Mouse (Mus musculus) lung, embryonic 14.5 days (tissue): ENCODE results near the gene Phospho1. TPM values are rescaled to one million over a fixed set of nuclear protein-coding genes. Genes with fewer than 3 reads are reported as not detected.

Source experiments
- ATAC-seq: fragments of 200-750 bp; cut with Nextera tagmentation; 2 replicates; pipeline ENCODE4 v1.8.0; 2017; ENCODE audit warnings: mild to moderate bottlenecking, moderate TSS enrichment, moderate library complexity; ENCODE audit not compliant: insufficient read depth
- DNase-seq: peaks from one replicate; pipeline ENCODE4 v3.0.0-alpha.2; 2015
- H3K27ac ChIP-seq: fragments of 300-500 bp; sonication (generic); 2 replicates; pipeline ENCODE4 v1.5.1; 2014; ENCODE audit warnings: low read depth, mild to moderate bottlenecking, moderate library complexity
- H3K27me3 ChIP-seq: fragments of 300-500 bp; sonication (generic); 2 replicates; pipeline ENCODE4 v1.6.1; 2014; ENCODE audit warnings: low read length, control low read depth; ENCODE audit not compliant: insufficient read depth
- H3K36me3 ChIP-seq: fragments of 300-500 bp; sonication (generic); 2 replicates; pipeline ENCODE4 v1.6.1; 2014; ENCODE audit warnings: control low read depth; ENCODE audit not compliant: insufficient read depth
- H3K4me1 ChIP-seq: fragments of 300-500 bp; sonication (generic); 2 replicates; pipeline ENCODE4 v1.6.1; 2014; ENCODE audit warnings: antibody characterized with exemption, control low read depth; ENCODE audit not compliant: insufficient read depth
- H3K4me2 ChIP-seq: fragments of 300-500 bp; sonication (generic); 2 replicates; pipeline ENCODE4 v1.6.1; 2014; ENCODE audit warnings: mild to moderate bottlenecking
- H3K4me3 ChIP-seq: fragments of 300-500 bp; sonication (generic); 2 replicates; pipeline ENCODE4 v1.5.1; 2014; ENCODE audit warnings: low read depth, low read length
- H3K9ac ChIP-seq: fragments of 300-500 bp; sonication (generic); 2 replicates; pipeline ENCODE4 v1.6.1; 2014
- H3K9me3 ChIP-seq: fragments of 300-500 bp; sonication (generic); 2 replicates; pipeline ENCODE4 v1.6.1; 2016; ENCODE audit warnings: low read depth, low read length, control low read depth
- CTCF ChIP-seq: IDR thresholded peaks from 2 replicates; pipeline ENCODE4 v1.5.1; 2016; ENCODE audit warnings: antibody characterized with exemption, low read depth
- WGBS: fragments of 180-500 bp; shearing (Covaris S2); extraction: QIAGEN DNeasy Blood & Tissue Kit; methylation state at CpG from one replicate; pipeline ENCODE4 v1.1.7; 2014; 5-methylcytosine and 5-hydroxymethylcytosine counted together
- polyA plus RNA-seq: library from polyadenylated mRNA; unstranded; fragments of >200 nt; fragmentation: Nextera tagmentation; extraction: Ambion mirVana; gene quantifications from 2 replicates; pipeline ENCODE4 v1.2.1, GENCODE M21; 2014

Gene Phospho1
- polyA plus RNA-seq, 1 experiment from 2014 or later = not detected

DNA sequence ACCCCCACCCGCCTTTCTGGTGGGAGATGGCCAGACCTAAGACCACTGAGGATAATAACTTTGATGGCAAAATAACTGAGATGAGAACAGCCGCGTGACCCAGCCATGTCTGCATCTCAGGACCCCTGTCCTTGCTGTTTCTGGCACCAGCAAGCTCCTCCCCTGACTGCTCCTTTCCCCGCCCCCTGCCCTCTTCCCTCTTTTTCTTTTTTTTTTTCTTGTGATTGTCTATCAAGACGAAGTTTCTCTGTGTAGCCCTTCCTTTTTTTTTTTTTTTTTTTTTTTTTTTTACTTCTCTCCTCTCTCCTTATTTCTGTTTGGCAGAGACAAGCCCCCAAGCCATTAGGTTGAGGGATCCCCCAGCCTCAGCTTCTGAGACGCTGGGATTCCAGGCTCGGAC is 13.5 kb upstream of the Phospho1 start:
- no peak for ATAC-seq
- Histone ChIP-seq H3K9me3 (no peaks in the 10 kb centered on the region), H3K4me2 (no peak overlapping the region), H3K9ac (no peak overlapping the region), H3K27ac (no peak overlapping the region), H3K27me3 (no peaks in the 10 kb centered on the region), H3K36me3 (no peaks in the 10 kb centered on the region), H3K4me1 (no peaks in the 10 kb centered on the region), H3K4me3 (no peak overlapping the region)
- no peak for TF ChIP-seq CTCF
- 51% methylated on average over 7 of the region's 7 CpGs for WGBS
- DNase-seq = no peak

DNA sequence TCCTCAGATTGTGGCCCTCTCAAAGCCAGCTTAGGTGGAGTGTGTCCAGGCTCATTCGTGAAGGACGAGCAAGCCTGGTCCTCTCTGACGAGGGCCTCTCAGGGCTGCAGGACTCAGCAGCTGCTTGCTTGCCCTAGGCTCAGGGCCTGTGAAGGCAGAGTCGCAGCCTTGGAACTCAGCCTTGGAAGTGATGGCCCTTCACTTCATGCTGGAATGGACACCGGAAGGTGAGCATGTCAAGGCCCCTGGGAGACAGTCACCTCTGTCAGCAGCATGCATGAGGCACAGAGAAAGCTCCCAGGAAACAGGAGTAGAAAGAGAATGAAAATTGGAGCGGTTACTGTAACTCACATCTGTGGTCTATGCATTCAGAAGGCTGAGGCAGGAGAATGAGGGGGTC is 12.6 kb upstream of the Phospho1 start:
- WGBS = 79% methylated on average over 6 of the region's 6 CpGs
- no peaks in the 10 kb centered on the region for H3K27me3 ChIP-seq
- no peak for TF ChIP-seq CTCF

DNA sequence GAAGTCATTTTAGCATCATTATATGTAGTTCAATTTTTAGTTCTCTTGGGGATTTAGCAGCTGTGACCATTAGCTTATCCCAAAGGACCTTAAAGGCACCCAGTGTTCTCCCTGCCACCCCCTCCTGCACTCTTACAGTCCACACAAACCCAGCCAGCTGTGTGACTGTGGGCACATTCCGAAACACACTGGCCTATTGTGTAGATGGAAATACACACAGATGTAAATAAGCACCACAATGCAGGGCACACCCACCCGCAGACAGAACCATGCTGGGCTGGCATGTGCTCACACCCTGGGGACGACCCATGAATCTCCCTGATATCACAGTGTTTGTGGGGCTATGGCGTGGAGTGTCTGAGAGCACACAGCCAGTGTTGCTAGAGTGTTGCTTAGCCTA is 12.1 kb upstream of the Phospho1 start:
- DNase-seq (no peak), ATAC-seq (no peak)
- no peaks in the 10 kb centered on the region for H3K4me1 ChIP-seq
- H3K4me3 ChIP-seq = no peak overlapping the region
- no peak overlapping the region for H3K4me2 ChIP-seq
- H3K27ac ChIP-seq = no peak overlapping the region
- WGBS = 71% methylated on average over 4 of the region's 4 CpGs
- no peaks in the 10 kb centered on the region for H3K9me3 ChIP-seq
- no peaks in the 10 kb centered on the region for H3K36me3 ChIP-seq
- no peaks in the 10 kb centered on the region for H3K27me3 ChIP-seq
- no peak for TF ChIP-seq CTCF
- H3K9ac ChIP-seq = no peak overlapping the region

More for the DNA sequence above, 12.6 kb upstream of the Phospho1 start:
- no peak overlapping the region for H3K27ac ChIP-seq
- no peak overlapping the region for H3K9ac ChIP-seq
- H3K4me2 ChIP-seq = no peak overlapping the region
- ATAC-seq (no peak), DNase-seq (no peak)
- no peaks in the 10 kb centered on the region for H3K4me1 ChIP-seq
- H3K9me3 ChIP-seq = no peaks in the 10 kb centered on the region
- no peaks in the 10 kb centered on the region for H3K36me3 ChIP-seq
- H3K4me3 ChIP-seq = no peak overlapping the region

DNA sequence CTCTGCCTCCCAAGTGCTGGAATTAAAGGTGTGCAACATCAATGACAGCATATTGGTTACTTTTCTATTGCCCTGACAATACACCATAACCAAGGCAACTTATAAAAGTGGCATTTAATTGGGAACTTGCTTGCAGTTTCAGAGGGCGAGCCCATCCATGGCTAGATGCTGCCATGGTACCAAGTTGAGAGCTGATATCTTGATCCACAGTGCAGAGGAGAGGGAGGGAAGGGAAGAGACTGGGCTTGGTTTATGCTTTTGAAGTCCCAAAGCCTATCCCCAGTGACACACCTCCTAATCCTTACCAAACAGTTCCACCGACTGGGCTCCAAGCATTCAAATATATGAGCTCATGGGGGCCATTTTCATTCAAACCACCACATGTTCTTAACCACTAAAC is 10.2 kb upstream of the Phospho1 start:
- no peak overlapping the region for H3K27ac ChIP-seq
- H3K9ac ChIP-seq = no peak overlapping the region
- DNase-seq (no peak), ATAC-seq (no peak)
- H3K4me2 ChIP-seq = no peak overlapping the region
- no peaks in the 10 kb centered on the region for H3K9me3 ChIP-seq
- H3K27me3 ChIP-seq = no peaks in the 10 kb centered on the region
- 75% methylated on average over 2 of the region's 2 CpGs for WGBS
- H3K4me3 ChIP-seq = no peak overlapping the region
- H3K4me1 ChIP-seq = no peaks in the 10 kb centered on the region
- no peak for TF ChIP-seq CTCF
- no peaks in the 10 kb centered on the region for H3K36me3 ChIP-seq

DNA sequence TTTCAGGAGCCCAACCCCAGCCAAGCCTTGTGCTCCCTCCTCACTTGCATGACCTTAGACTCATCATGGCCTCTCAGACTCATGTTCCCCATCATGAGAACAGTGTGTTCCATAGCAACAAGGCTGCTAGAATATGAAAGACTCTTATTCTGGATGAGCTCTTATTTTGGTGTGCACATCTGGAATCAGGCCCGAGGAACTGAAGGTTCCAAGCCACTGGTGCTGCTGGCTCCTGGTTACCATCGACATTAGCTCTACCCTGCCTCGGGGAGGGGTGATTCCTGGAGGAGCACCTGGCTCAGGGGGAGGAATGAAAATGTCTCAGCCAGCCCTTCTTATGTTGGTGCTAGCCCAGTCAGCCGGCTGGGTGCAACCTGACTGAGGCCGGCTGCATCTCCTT is 9.4 kb upstream of the Phospho1 start:
- H3K4me1 ChIP-seq = no peaks in the 10 kb centered on the region
- H3K9me3 ChIP-seq = no peaks in the 10 kb centered on the region
- WGBS = 52% methylated on average over 5 of the region's 5 CpGs
- H3K4me2 ChIP-seq = no peak overlapping the region
- H3K27me3 ChIP-seq = no peaks in the 10 kb centered on the region
- no peak overlapping the region for H3K27ac ChIP-seq
- no peak for TF ChIP-seq CTCF
- no peak overlapping the region for H3K4me3 ChIP-seq
- no peak for DNase-seq
- no peak for ATAC-seq
- no peak overlapping the region for H3K9ac ChIP-seq
- no peaks in the 10 kb centered on the region for H3K36me3 ChIP-seq

DNA sequence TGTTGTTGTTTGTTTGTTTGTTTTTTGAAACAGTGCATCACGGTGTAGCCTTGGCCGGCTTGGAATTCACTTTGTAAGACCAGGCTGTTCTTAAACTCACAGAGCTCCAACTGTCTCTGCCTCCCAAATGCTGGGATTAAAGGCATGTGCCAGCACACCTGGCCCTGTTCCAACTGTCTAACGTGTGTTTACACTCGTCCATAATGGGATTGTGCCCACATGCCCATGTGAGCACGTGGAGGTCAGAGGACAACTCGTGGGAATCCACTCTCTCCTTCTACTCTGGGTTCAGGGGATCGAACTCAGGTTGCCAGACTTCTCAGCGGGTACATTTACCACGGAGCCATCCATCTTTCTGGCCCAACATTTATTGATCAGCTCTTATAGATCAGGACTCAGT is 8.9 kb upstream of the Phospho1 start:
- WGBS = 64% methylated on average over 9 of the region's 9 CpGs
- no peaks in the 10 kb centered on the region for H3K9me3 ChIP-seq
- no peak overlapping the region for H3K9ac ChIP-seq
- no peaks in the 10 kb centered on the region for H3K27me3 ChIP-seq
- no peak overlapping the region for H3K27ac ChIP-seq
- no peak overlapping the region for H3K4me3 ChIP-seq
- no peaks in the 10 kb centered on the region for H3K4me1 ChIP-seq
- DNase-seq = no peak
- no peak for ATAC-seq
- no peaks in the 10 kb centered on the region for H3K36me3 ChIP-seq
- TF ChIP-seq CTCF = no peak
- H3K4me2 ChIP-seq = no peak overlapping the region

DNA sequence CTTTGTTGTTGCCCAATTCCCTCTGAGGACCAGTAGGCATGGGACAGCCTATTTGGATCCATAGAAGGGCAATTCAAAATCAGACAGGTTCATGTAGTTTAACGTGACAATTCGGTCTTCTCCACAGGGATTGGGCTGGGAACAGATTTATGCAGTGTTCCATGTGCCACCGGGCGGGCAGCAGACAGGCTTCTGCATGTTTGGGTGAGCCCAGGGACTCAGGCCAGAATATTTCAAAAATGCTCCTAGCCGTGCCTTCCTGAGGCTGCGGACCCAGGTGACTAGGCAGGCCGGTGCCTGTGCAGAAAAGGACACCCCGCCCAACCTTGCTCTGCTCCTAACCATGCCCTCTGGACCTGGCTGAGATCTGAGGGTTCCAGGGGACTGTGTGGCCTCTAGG is 5.2 kb upstream of the Phospho1 start:
- no peak overlapping the region for H3K9ac ChIP-seq
- H3K4me2 ChIP-seq = no peak overlapping the region
- no peak overlapping the region for H3K4me3 ChIP-seq
- H3K27me3 ChIP-seq = peaks cover 6% of the 10 kb centered on the region; the same call in 1 of the 2 replicates
- H3K27ac ChIP-seq = no peak overlapping the region
- DNase-seq = no peak
- TF ChIP-seq CTCF = no peak
- ATAC-seq = no peak
- H3K4me1 ChIP-seq = no peaks in the 10 kb centered on the region
- H3K9me3 ChIP-seq = no peaks in the 10 kb centered on the region
- WGBS = 81% methylated on average over 8 of the region's 8 CpGs
- no peaks in the 10 kb centered on the region for H3K36me3 ChIP-seq

DNA sequence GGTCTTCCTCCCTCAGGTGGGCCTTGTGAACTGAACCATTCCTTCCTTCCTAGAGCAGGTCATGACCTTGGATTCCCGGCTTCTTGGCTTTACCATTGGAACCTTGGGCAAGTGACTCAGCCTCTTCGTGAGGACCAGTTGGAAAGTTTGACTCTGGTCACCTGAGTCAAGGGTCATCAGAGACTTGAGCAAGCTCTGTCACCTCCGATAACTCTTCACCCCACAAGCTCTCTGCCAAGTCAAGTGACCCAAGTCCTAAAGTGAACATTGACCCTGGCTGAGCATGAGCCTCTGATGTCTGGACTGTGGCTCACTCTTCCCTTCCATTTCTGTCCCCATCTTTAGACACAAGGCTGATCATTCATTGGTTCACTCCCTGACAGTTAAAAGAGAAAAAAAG is 2.8 kb upstream of the Phospho1 start:
- ATAC-seq (no peak), DNase-seq (no peak)
- Histone ChIP-seq H3K36me3 (no peaks in the 10 kb centered on the region), H3K4me3 (no peak overlapping the region), H3K27ac (no peak overlapping the region), H3K27me3 (peaks cover 21% of the 10 kb centered on the region), H3K4me1 (no peaks in the 10 kb centered on the region), H3K9ac (no peak overlapping the region), H3K4me2 (no peak overlapping the region), H3K9me3 (no peaks in the 10 kb centered on the region)
- 84% methylated on average over 3 of the region's 3 CpGs for WGBS
- TF ChIP-seq CTCF = no peak
